Mouse (Mus musculus): ENCODE measurements at regions not wholly inside any gene's neighbourhood (a gene's known extent, or its start where the extent isn't known, plus 50 kb on each side); places are given as distances from the start of the nearest gene placed in this dataset.

DNA sequence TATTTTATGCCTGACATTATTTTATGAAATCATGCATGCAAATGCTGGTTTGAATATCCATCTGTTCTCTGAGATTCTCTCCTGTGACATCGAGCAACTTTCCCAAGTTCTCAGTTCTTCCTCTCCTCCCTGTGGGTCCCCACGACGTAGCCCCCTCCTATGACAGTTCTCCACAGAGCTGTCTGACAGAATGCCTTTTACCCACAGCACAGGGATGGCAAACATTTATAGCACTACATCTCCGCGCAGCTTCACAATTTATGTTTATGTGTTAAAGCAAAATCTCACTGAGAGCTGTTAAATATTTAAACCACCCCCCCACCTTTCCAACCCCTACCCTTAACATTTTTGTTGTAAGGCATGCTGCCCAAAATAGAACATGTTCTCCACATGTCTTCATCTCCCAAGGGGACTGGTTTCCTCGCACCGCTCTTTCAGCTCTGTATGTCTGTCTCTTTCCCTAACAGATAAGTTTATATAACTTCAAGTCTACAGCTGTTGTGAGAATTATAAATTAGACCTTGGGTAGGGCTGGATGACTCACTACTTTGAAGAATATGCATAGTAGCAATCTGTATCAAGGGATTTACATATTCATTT, 63.5 kb upstream of the Ndst3 start:
- no peak for DNase-seq (ENCODE audit: low spot score)

GRCm38 (mm10) chr3:123754927-123755326, 64.3 kb upstream of the Ndst3 start:
- DNase-seq (ENCODE audit: low spot score): no peak

DNA sequence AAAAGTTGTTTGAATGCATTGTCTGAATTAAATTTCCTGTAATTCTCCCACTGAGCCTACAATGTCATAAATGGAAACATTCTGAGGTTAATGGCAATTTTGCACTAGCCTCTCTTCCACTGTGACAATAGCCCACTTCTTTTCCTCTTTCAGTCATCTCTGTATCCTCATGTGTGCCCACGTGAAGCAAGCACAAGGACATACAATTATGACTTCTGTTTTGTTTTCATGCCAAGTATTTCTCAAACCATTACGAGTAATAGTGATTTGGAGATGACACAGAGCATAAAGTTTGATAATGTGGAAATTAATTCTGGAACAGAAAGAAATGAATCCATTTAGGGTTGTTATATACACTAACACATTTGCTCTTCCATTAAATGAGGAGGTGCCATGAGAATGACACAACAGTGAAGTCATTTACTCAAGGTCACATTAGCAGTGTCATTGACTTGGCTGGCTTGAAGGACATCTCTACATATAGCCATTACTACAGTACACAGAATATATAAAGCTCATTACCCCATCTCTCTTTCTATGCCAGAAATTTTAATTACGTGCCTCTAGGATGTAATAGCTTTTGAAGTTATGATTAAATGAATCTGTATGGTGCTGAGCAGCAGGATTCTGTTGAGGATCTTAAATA, 75.4 kb upstream of the Ndst3 start:
- no peak for DNase-seq (ENCODE audit: low spot score)

DNA sequence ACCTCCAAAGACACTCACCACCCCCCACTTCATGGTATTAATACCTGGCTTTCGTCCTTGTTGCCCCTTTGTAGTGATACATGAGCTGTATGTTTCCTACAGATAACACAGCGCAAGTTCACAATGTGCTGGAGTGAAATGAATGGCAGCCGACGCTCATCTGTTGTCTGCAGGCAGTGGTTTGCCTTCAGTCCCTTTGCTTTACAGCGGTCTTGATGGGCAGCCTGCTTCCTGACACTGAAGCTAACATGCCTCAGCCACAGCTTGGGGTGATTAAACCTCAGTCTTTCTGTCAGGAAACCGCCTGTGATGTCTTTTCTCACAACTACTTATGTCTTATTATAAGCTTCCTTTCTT, 75.9 kb upstream of the Ndst3 start:
- no peak for DNase-seq (ENCODE audit: low spot score)

DNA sequence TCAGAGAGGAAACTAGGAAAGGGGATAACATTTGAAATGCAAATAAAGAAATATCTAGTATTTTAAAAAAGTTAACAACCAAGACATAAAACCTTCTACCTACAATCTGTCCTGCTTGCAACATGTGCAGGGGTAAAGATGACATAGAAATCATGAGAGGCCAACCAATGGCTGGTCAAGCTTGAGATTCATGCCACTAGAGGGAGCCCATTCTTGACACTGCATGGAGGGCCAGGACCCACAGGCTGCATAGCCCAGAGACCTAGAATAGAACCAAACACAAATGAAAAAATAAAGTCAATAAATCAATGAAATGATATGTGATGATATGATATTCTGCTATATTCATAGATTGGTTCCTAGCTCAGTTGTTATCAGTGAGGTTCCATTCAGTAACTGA, 89.9 kb upstream of the Ndst3 start:
- DNase-seq (ENCODE audit: low spot score): no peak

GRCm38 (mm10) chr3:123781581-123781980, 90.9 kb upstream of the Ndst3 start:
- DNase-seq (ENCODE audit: low spot score): no peak

GRCm38 (mm10) chr3:123784127-123784526, 93.5 kb upstream of the Ndst3 start:
- DNase-seq (ENCODE audit: low spot score): no peak

DNA sequence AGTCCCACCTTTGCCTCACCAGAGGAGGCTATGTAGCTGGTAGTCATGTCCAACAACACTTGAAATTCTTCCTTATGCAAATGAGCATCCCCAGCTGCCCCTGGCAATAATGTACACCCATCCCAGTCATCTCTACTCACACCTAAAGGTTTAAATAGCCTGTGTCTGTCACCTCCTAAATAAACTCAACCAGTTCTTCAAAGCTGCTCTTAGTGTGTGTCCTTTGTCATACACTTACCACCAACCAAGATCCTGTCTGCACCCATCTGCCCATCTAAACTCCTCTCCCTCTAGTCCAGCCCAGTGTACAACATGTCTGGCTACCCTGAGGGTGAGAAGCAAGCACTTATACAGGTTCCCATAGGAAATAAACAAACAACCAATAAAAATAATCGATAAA, 103.4 kb upstream of the Ndst3 start:
- DNase-seq (ENCODE audit: low spot score): no peak

DNA sequence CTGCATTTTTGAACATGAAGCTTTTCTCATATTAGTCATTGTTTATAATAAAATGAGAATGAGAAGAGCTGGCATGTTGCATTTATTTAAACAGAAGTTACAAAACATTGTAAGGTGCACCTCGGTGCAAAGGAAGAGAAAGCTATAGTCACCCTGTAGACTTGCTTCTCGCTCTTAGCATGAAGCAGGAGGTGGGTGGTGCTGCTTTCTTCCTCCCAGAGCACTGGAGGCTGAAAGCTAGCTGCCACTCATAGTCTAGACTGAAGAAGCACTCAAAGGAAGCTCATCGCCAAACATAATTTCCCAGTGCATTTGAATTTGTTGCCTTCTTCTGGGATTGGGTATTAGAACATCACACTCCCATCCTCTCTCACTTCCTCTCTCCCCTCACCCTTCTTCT, 114.7 kb upstream of the Ndst3 start:
- DNase-seq (ENCODE audit: low spot score): no peak

DNA sequence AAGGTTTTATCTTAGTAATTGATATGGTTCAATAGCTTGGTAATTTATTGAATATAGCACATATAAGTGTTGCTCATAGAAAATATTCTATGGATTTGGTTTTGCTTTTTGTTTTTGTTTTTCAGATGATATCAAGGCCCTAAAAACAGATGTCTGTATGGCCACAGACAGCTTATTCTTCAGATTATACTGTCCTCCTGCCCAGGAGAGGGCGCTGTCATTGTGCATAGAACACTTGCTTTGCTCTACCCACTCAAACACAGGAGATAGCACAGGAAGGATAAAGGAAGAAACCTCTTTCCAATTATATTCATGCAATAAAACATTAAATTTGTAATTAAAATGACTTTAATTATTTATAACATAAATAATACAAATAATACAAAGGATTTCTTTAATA, 115.4 kb upstream of the Ndst3 start:
- no peak for DNase-seq (ENCODE audit: low spot score)

GRCm38 (mm10) chr3:123806546-123806945, 115.9 kb upstream of the Ndst3 start:
- DNase-seq (ENCODE audit: low spot score): no peak

DNA sequence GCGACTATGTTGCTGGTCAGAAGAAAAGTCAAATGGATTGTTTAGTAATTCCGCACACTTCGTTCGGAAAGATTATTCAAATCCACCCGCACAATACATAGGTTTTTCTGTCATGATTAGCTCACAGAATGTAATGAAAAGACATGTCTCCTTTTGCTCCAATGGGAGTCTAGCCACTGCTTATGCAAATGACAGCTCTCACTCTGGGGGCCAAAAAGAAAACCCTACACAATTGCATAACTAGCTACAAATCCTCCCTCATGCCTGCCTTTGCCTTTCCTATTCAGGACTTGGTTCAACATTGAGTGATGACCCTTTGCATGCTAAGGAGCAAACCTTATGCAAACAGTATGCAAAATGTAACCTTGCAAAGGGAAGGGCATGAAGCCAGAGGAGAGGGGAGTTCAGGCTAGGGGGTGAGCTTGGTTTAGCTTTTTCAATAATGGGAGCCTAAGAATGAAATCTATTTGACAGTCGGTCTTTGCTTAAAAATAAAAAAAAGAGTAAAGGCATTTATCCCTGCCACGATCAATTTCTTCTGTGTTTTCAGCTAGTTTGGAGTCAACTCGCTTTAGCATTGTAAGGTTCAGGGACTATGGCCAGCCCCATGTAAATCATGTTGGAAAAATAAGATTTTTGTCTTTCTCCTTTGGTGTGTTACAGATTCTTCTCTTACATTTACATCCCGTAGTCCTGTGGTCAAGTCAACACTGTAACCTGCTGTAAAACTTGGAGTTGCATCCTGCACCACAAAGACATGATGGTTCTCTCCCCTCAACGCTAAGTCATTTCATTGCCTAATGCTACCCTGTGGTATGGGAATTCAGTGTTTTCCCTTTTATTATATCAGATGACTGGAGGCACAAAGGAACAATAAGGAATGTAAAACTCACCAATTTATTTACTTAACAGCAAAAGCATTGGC, 119.6 kb upstream of the Ndst3 start:
- DNase-seq (ENCODE audit: low spot score): no peak

DNA sequence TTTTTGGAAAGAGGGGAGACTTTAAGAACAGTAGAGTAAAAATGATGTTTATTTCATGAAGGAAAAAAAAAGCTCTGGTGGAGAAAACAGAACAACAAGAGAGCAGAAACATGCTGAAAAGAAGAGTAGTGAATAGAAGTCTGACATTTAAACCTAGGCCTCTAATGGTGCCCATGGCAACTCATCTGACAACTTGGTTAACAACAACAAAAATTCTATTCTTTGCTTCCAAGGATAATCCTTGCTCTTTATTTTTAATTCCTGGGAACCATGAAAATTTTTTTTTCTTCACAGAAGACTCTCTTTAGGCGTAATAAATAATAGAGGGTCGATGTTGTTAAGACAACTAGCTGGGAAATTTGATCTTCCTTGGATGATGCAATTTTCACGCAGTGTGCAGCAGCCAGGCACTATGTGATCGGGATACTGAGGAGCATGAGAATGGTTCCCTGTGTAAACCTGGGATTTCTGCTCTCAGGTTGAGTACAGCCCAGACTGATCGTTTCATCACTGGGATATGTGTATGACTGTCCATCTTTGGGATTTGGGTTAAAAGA, 120.4 kb upstream of the Ndst3 start:
- no peak for DNase-seq (ENCODE audit: low spot score)

- no peak for DNase-seq (ENCODE audit: low spot score)
Measured at GRCm38 (mm10) chr3:123828790-123829189, 138.1 kb upstream of the Ndst3 start.

- no peak for DNase-seq (ENCODE audit: low spot score)
Measured at GRCm38 (mm10) chr3:123838385-123839170, 147.9 kb upstream of the Ndst3 start.

- no peak for DNase-seq (ENCODE audit: low spot score)
Measured at GRCm38 (mm10) chr3:123846554-123846953, 155.9 kb upstream of the Ndst3 start.

- no peak for DNase-seq (ENCODE audit: low spot score)
Measured at GRCm38 (mm10) chr3:123848663-123849062, 158.0 kb upstream of the Ndst3 start.

- DNase-seq (ENCODE audit: low spot score): no peak
Measured at GRCm38 (mm10) chr3:123852889-123853288, 162.2 kb upstream of the Ndst3 start.

DNA sequence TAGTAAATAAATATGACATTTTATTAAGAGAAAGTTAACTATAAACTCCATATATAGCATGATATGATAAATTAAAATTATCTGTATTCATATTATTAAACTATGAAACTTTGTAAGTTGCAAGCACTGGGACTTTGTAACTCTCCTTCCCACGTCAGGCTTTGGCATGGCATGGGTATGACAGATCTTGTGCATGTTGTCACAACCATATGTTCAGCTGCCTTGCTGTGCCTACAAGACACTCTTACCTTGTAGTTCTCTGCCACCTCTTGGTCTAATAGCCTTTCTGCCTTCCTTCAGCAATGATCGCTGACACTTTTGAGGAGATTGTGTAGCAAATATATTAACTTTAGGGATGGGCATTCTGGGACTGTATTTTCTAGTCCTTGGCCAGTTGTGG, 183.1 kb upstream of the Ndst3 start:
- DNase-seq (ENCODE audit: low spot score): no peak

- DNase-seq (ENCODE audit: low spot score): no peak
Measured at GRCm38 (mm10) chr3:123893691-123894090, 203.0 kb upstream of the Ndst3 start.

DNA sequence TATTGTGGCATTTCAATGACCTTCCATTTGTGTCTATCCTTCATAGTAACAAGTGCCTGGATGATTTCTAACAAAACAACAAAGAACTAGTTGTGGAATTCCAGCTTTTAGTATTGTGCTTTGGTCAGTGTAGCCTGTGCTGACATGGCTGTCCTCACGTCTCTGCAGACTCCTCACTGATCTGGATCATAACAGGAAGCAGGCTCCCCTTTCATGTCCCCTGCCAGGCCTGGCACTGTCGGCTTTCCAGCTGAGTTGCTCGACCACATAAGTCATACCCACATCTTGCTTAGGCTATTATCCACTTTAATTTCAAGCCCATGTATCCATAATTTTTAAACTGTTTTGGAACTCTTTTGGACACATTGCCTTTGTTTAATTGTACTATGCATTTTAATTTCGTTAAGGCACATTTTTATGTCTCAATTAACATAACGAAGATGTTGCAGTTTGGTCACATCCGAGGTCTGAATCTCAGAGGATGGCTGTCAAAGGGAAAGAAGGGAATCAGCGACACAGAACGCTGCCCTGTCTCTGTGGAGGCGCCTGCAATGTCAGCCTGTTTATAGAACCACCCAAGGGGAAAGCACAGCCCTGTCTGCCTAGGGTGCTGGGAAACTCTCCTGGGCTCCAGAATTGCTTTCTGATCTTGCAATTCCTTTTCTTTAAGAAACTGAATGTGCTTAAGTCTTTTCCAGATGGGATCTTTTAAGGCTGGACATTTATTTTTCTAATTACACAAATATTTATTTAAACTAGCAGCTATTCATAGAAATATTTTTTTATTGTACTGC, 215.5 kb upstream of the Ndst3 start:
- DNase-seq (ENCODE audit: low spot score): no peak

All from heart, adult 8-10 months (tissue).